Mouse (Mus musculus) C2C12 (cell line): ENCODE measurements at regions not wholly inside any gene's neighbourhood (a gene's known extent, or its start where the extent isn't known, plus 50 kb on each side); places are given as distances from the start of the nearest gene placed in this dataset.

ENCODE experiments used
- CTCF ChIP-seq: IDR thresholded peaks from one replicate; pipeline ENCODE4 v1.5.1; 2011; ENCODE audit not compliant: control insufficient read depth, insufficient read depth, insufficient read length
- FOSL1 ChIP-seq: IDR thresholded peaks from one replicate; pipeline ENCODE4 v1.8.0; 2011; ENCODE audit warnings: mild to moderate bottlenecking, low read length; ENCODE audit not compliant: poor library complexity, insufficient read depth, severe bottlenecking
- MAX ChIP-seq: IDR thresholded peaks from one replicate; pipeline ENCODE4 v1.6.1; 2011; ENCODE audit warnings: mild to moderate bottlenecking, control low read depth

DNA sequence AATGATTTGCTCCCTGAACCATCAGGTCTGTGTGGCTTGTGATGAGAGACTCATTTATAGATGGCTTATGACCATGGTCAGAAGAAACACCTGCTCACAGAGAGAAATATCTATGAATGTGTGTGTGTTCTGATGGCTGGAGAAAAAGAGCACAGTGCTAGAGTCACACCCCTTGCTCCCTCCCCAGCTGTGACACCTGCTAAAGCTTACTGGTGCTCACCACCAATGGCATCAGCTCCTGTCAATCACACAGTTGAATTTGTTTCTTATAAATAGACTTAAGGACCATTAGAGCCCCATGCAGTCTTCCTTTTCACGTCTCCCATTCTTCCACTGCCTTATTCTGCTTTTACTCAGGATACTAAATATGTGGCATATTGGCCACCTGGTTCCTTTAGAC, 654.3 kb downstream of the Cbln4 start:
- no peak for TF ChIP-seq CTCF
- TF ChIP-seq MAX, result no peak
- no peak for TF ChIP-seq FOSL1
